Mouse (Mus musculus) frontal cortex, postnatal 10 days (tissue): Measurements from ENCODE around the gene Smpdl3a.

Experiments used
- DNase-seq, 2 experiments: peaks; one replicate each; pipeline ENCODE4 v3.0.0; 2022; ENCODE audit warnings: low spot score in 2 of 2, mixed read lengths in 1 of 2

Smpdl3a gene

DNA sequence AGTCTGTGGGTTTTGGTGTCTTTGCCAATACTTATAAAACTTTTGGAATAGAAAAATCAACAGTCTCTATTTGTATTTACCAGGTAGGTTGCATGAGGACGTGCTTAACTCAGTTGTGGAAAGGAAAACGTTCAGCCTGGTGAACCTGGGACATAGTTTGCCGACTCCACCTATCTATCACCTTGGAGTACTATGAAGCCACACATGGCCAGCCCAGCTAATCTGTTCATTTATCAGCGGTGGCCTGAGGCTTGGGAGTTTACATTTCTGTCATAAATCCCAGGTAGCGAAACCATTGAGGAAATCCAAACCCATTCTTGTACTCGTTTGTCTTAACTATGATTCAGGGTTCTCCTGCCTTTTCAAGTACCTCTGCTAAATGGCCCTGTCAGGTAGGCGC is at the start of gene Smpdl3a:
Smpdl3a (plus strand) TSS at position 318 of the 400 bp plus-strand sequence.
- DNase-seq: no peak

DNA sequence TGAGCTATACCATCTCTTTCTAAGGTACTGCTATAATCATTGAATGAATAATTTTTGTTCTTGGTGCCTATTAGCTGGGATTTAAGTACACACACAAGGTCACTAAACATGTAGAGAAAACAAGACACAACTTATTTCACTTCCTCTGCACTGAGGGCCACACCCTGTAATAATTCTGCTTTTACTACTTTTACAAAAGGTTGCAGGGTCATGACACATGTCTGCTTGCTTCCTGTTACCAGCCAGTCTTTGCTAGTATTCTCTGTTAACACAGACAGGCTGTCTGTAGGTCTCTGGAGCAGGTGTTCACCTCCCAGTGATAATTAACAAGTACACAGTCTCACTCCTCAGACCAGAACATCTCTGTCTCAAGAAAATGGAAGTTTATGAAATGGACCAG is 48.7 kb upstream of the Smpdl3a start:
- DNase-seq: no peak

DNA sequence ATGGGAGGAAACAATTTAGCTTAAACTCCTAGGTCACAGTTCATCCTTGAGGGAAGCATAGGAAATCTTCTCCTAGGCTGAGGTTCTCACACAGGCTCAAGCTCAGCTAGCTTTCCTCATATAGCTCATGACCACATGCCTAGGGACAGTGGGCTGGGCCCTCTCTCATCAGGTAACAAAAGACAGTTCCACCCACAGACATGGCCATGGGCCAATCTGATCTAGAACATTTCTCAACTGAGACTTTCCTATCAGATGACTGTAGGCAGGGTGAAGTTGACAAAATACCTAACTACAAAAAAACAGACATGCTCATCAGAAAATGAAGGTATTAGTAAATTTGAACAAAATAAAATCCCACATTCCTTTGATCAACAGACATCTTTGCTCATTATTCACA is 47.0 kb upstream of the Smpdl3a start:
- DNase-seq: no peak

DNA sequence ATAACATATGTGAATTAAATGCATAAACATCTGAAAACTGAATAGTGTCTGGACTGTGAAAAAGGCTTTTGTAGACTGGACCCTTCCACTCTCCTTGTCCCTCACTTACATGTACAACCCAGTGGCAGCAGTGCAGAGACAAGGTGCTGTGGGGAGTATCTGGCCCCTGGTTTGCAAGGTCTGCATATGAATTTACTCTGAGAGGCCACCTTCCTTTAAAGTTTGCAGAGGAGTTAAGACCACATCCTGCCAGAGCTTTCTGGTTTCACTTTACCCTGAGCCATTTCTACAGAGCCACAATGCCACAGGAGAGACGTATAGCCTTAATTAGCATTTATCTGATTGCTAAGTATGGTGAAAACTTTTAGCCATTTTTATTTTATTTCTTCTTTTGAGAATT is 40.8 kb upstream of the Smpdl3a start:
- no peak for DNase-seq

DNA sequence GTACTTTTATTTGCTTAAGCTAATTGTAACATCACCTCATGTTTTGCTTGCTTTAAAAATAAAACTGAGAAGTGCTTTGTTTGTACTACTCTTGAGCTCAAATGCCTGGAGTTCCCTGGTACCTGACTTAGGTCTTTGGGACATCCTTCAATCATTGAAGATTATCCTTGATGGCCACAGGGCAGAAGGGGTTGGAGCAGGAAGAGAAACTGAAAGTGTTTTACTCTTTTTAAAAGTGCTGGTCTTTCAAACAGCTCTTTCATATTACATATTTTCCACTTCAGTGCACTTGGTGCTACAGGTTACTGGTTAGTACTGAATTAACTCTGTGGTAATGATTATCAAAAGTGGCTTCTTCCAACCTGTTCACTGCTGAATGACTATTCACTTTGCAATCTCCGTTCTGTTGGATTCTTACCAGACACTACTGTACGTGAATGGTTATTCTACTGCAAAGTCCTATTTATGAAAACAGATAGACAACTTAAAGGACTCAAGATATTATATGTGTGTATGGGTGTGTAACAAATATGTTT is 38.9 kb upstream of the Smpdl3a start:
- no peak for DNase-seq

DNA sequence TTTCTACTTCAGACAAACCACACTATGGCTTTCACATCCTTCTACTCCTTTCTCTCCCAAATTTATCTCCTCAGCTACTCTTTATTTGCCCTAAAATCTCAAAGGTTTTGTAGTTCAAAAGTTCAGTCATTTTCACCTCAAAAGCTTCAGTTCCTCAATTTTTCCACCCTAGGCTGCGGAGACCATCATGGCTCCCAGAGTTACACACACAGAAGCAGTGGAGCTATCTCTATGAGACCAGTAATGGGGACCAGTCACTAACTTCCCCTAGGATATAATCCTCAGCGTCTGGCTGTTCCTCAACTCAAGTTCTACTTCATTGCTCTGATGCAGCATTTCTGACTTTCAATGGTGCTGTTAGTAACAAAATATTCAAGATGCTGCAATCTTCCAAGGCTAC is 35.1 kb upstream of the Smpdl3a start:
- DNase-seq: no peak

DNA sequence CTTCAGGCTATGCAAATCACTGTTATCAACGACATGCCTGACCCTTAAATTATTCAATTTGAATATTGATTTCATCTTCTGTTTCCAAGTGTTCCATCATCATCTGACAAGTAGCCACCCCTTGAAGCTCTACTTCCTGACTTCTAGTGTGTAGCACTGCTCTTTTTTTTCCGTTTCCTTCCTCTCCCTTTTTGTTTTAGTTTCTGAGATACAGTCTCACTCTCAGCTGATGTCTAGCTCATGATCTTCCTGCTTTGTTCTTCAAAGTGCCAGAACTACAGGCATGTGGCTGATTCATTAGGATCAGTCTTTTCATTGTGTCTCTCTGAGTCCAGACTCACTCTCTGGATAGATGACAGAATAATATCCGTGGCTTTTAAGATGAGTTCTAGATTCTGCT is 33.4 kb upstream of the Smpdl3a start:
- no peak for DNase-seq

DNA sequence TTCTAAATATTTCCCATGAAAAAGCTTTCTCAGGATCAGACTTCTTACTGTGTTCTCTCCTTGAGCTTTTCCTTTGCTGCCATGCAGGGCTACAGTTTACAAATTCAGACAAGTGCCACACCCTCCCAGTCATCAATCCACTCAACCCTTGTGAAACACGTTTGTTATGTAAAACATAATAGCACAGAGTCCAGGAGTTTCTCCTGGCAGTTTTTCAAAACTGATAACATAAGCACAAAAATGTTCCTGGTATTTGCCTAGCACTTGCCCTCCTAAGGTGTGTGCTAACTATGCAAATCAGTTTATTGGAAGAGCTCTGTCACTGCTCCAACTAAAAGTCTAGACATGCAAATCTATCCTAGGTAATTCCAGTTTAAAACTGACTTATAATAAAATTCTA is 31.1 kb upstream of the Smpdl3a start:
- no peak for DNase-seq

DNA sequence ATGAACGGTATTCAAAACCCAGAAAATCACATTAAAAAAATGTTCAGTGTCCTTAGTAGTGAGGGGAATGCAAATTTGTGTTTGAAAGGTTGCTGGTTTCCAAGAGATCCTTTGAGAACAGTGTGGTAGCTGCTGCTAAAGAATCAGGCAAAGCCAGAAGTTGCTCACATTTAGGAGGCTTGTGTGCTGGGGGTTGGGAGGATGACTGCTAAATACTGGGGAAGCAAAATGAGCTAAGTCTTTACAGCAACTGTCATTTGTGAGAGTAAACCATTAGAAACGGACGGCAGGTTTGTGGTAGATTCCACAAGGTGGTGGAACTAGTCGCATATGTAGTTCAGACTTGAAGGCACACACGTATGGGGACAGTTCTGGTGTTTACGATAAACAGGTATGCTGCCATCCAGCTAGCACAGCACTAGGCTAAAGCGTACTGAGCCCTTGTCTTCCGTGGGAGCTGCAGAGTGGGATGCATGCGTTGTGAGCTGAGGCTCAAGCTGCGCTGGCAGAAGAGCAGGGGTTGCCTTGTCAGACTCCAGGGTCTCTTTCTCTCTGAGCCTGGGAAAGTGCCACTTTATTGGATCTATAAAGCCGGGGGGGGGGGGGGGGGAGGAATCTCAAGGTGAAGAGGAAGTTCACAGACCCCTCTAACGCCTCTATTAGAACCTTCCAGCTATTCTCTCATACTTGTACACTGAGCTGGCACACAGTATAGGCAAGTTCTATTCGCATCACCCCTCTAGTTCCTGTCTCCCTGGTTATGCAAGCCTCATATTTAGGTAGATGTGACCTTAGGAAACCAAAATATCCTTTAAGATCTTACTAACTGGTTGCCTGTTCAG is 10.6 kb upstream of the Smpdl3a start:
- peak; percentile 20 to 24 for DNase-seq

DNA sequence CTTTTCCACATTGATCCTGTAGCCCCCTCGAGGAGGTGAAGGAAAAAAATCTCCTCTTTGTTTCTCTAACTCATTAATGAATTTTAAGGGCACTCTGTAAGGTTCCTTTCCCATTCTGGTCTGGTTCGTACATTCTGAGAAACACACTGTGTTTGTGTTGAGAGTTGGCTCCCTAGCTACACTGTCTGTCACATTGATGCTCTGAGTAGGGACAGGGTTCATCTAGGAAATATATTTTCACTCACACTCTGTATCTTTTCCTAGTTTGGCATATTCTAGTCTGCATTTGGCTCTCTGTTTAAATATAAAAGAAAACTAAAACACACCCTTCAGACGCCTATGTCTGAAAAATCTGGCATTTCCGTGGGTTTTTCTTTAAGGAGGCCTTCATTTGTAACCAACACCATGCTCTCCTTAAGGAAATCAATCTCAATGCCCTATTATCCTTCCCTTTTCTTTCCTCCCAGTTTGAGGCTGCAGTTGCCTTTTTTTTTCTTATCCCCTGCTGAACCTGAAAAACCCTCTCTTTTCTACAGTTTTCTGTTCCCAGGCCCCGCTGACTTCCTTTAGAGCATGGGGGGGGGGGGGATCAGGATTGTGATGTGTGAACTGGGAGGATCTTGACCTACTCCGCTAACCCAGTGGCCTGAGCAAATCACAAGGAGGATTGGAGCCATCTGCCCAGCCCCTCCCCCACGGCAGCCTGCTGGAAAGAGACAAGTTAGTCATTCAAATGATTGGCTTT is 9.8 kb upstream of the Smpdl3a start:
- DNase-seq: peak; percentile 82 to 92

DNA sequence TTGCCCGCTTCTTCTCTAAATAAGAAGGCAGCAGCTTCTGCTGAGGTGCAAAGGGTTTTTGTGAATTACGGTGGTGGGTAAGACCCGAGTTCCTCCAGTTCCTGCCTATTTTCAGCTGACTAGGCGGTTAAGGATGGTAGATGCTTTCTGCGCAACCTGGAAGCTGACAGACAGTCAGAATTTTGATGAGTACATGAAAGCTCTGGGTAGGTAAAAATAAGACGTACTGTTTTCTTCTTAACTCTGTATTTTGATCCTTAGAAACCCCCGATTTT is 9.3 kb upstream of the Smpdl3a start, which contains the start of gene Fabp7:
Fabp7 (plus strand) TSS at position 6 of the 275 bp plus-strand sequence.
- no peak for DNase-seq

DNA sequence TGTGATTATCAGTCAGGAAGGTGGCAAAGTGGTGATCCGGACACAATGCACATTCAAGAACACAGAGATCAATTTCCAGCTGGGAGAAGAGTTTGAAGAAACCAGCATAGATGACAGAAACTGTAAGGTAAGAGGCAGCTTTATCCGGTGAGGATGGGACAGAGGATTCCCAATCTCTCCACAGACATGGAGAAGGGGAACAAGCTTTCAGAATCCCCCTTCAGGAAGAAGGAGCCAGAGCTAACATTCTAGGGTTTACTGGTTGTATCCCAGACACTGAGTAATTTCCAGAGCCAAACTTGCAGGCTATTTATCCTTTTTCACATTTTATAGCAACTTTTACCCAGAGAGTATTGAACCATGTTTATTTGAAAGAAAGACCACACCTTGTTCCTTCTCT is 8.6 kb upstream of the Smpdl3a start:
- DNase-seq: no peak

DNA sequence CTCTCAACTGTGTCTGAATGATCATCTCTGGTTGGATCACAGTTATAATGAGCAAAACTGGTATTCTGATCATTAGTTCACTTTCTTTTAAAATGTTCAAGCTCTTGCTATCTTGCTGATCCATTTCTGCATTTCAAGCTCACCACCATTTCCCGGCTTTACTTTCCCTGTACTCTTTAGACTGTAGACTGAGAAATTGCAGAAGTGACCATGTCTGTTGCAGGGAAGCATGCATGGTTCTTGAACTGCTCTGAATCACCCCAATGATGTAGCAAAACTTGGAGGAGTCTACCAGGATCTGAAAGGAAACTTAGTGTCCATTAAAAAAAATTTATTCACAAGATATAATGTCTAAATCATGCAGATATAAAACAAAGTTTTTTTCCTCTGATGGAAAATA is 1.2 kb upstream of the Smpdl3a start:
- no peak for DNase-seq

DNA sequence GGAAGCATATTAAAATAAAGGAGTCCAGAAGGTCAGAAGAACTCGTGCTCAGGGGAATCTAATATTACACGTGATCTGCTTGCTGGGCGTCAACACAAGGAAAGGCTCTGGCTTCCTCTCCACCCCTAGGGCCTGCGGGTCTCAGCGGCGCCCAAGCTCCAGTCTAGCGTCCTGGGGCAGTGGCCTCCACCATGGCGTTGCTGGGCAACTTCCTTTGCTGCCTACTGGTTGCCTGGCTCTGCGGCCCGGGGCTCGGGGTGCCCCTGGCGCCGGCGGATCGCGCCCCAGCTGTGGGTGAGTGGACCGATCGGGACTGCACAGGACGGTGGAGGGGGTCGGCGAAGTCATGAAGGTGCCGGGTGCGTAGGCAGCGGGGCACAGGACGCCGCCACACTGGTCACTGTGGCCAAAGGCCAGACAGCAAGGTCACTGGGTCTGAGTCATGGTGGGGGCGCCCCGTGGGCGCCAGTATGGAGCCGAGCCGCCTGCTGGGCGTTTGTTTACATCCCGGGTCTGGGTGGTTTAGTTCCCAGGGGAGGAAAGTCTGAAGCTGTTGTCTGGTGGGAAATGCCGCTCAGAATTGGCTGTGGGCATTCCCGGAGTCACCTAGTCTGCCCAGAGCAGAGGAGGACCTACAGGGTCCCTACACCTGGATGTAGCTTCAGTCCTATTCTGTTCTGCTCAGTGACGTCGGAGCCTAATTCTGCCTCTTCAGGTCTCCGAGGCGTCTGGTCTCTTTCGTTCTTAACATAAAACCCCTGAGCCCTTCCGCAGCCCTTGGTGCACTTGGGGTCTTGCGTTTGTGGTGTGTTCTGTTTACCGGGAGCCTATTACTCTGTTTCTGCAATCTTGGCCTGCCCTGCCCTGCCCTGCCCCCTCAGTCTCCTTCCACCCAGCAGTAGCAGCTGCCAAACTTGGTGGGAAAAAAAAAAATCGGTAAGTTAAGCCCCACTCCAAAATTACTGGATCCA is 641 bp downstream of the Smpdl3a start:
- DNase-seq: peak in 1 of 2 experiments; percentile 39

DNA sequence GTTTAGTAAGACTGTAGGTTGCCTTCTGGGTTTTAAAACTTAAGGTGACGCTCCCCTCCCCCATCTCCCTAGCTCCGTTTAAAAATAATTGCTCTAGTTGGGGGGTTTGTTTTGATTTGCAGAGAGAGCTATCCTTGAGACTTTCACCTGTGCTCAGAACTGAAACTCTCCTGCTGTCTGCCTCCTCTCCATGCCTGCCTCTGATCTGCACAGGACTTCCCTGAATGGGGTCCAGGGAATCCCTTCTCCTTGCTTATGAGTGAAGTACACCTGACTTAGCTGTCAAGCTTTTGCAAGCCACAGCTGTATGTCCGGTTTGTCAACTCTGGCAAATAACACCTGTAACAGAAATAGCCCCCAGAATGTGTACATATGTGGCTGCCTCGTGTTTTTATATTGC is 1.4 kb downstream of the Smpdl3a start:
- no peak for DNase-seq

DNA sequence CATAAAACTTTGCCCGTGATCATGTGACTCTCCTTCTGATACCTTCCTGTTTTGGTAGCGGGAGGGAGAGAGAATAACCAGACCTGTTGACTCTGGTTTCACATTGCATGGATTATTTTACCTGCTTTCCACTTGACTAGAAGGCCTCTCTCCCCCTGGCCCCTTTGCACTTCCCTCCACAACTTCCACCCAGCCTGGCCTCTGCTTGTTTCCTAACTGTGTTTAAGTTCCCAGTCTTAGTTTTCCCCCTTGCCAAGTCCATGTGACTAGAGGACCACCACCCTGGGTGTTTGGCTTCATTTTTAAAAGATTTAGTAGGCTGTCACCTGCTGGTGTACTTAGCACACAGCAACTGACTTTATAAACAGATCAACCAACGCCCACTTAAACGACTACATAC is 1.9 kb downstream of the Smpdl3a start:
- no peak for DNase-seq

DNA sequence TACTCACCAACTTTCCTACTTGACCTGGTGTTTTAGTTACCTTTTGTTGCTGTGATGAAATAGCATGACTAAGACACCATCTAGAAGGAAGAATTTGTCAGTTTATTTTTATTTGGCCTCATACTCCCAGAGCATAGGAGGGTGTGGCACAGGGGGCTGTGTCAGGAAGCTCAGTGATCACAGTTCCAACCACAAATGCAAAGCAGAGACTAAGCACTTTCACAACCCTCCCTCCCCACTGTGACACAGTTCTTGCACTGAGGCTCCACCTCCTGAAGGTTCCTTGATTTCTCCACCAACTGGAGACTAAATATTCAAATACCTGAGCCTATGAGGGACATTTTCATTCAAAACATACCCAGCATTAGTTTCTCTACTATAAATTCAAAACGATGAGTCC is 5.4 kb downstream of the Smpdl3a start:
- no peak for DNase-seq

DNA sequence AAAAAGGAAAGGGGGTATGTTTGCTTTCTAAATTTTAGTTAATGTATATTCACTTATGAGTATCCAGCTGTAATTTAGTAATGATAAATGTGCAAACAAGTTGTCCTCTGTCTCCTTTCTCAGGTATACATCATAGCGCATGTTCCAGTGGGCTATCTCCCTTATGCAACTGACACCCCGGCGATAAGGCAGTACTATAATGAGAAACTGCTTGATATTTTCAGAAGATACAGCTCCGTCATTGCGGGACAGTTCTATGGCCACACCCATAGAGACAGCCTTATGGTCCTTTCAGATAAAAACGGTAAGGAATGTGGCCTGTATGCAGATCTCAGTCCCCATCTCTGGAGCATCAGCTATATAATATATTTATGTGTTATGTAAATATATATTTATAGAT is 13.6 kb downstream of the Smpdl3a start:
- no peak for DNase-seq

DNA sequence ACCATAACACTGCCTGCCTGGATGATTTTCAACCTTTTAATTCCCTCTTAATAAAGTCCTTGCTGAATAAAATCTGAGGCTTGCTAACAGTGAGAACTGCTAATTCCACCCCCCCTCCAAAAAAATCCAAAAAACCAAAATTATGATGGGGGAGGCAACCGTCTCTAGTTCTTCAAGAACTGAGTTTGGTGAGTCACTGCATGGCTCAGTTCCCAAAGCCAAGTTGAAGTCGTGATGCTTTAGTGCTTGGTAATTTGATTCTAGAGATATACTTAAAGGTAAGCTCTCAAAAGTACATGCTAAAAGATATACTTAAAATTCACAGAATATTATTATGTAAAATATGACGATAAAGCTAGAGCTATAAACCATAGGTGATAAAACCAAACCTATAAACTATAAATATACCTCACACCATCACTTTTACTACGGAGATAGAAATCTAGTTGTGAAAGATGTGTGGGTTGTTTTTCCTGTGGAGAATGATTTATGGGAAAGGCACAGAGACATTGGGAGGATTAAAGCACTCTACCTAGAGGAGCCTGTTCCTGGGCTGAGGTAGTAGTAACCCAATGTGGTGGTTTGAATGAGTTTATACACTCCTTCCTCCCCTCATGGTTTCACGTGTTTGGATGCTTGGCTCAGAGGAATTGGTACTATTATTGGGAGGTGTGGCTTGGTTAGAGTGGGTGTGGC is 18.2 kb downstream of the Smpdl3a start:
- no peak for DNase-seq

DNA sequence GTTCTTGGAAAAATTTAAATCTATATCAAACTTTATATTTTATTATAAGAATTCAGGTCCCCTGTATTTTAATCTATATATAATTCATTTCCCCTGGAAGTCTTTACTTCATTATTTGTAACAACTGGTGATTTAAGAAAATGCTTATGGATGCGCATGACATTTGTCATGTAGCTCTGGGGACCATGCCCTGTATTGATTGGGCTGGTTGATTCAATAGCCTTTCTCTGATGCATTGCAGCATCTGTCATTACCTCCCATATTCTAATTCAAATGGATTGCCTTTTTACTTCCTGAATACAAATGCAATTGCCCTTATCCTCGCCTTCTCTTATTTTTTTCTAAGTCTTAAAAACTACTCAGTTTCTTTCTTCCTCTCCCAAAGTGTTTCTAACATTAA is 20.2 kb downstream of the Smpdl3a start:
- no peak for DNase-seq

DNA sequence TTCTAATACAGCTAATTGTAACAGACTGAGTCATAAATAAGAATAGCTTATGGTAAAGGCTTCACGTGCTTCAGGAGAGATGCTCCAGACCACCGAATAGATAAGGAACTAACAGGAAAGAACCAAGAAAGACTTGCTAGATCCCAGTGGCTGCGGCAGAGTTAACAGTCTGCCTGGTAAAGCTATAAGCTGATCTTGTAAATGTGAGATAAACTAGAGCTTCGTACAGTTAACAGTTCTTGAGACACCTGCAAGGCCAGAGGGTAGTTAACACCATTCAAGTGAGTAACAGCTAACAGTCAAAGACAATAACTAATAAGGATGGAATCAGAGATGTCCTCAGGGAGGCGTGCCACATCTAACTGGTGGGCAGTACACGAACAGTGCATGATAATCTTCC is 21.7 kb downstream of the Smpdl3a start:
- DNase-seq: no peak
